Mouse (Mus musculus) thymus, postnatal 25 days (tissue): Measurements from ENCODE around the gene 4921524J17Rik.
A peak's percentile ranks its signal among the peaks of the same experiment; 100 is the strongest.

Source experiments
- DNase-seq: peaks from one replicate; pipeline ENCODE4 v3.0.0; 2022

Gene 4921524J17Rik

DNA sequence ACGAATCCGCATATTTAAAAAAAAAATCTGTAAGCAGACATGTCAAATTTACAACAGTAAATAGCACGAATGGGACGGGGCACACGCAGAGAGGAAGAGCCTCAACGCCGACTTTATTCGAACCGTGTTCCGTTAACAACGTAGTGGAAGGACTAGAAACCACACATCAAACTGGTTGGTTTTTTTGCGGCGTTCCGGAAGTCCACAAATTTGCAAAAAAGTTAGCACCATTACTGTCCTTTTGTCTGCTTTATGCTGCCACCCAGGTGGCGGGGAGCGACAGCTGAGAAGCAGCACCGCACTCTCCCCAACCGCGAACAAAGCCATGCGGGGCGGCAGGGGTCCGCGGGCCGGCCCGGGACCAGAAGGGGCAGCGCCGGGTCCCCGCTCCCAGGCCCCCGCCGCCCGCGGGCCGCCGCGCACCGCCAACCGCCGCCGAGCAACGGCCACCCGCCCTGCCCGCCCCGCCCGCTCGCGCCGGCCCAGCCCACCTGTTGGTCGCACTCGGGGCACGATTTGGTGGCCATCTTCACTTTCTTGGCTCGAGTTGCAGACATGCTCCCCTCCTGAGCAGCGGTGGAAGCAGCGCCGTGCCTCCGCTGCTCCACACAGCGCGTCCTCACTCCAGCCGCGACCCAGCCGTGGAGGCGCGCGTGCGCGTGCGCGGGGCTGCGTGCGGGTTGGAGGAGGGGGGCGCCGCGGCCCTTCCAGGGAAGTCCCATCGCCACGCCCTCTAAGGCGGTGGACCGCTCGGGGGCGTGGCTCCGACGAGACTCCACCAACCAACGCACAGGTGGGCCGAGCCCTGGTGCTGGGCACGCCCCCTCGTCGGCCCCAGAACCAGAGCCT, at the start of gene 4921524J17Rik:
TSS of gene 4921524J17Rik (minus strand) at position 666 of the 849 bp plus-strand sequence.
- DNase-seq, result peak; percentile 98

- DNase-seq, result no peak
Measured at GRCm38 (mm10) chr8:85482427-85482826, 49.8 kb upstream of the 4921524J17Rik start.

GRCm38 (mm10) chr8:85481900-85482299, 49.3 kb upstream of the 4921524J17Rik start:
- DNase-seq, result peak; percentile 34

- DNase-seq, result no peak
Measured at GRCm38 (mm10) chr8:85479710-85480109, 47.1 kb upstream of the 4921524J17Rik start.

DNA sequence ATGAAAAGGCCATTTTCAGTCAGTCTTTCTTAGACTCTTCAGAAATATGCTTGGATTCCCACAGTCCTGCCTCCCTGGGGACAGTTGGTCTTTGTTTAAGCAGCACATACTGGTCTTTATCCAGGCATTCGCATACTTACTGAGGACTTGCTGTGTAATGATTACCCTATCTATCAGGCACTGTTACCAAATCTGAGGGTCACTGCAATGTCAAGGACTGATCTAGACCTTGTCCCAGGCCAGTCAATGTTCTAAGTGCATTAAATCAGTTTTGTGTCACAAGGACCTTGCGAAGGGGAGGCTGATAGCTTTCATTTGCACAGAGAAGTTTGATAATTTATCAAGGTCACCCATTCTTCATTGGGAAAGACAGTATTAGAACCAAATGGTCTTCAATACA, 45.8 kb upstream of the 4921524J17Rik start:
- DNase-seq, result no peak

DNA sequence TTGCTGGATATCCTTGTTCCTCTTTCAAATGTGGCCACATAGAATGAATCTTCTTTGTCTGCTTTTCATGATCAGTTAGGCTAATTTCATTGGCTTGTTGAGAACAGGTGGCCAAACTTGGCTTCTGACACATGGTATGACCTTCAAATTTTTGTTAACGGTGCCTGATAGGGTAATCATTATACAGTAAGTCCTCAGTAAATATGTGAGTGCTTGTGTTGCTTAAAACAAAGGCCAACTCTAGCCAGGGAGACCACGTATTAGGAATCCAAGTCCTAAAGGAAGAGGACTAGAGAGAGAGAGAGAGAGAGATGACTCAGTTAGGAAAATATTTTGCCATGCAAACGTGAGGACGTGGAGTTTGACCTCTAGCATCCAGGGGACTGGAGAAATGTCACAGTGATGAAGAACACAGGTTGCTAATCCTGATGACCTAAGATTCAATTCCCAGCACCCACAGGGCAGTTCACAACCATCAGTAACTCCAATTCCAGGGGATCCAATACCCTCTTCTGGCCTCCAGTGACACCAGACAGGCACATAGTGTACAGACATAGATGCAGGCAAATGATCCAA, 44.4 kb upstream of the 4921524J17Rik start:
- no peak for DNase-seq

GRCm38 (mm10) chr8:85474924-85475323, 42.3 kb upstream of the 4921524J17Rik start:
- DNase-seq, result no peak

GRCm38 (mm10) chr8:85473246-85473645, 40.6 kb upstream of the 4921524J17Rik start:
- no peak for DNase-seq

DNA sequence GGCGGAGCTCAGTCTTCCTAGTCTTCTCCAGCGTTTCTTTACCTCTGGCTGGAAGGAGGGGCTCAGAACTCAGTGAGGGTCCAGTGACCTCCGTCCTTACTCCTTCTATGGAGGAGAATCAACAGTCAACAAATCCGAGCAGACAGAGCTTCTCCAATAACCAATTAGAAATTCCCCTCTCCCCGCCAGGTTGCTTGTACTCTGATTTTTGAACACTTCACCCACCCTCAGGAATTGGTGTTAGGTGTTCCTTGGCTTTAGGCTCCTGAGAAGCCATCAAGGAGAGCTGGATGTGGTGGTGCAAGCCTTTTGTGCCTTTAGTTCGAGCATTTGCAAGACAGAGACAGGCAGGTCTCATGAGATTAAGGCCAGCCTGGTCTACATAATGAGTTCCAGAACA, 40.2 kb upstream of the 4921524J17Rik start:
- DNase-seq, result no peak

- no peak for DNase-seq
Measured at GRCm38 (mm10) chr8:85470753-85471152, 38.1 kb upstream of the 4921524J17Rik start.

GRCm38 (mm10) chr8:85466056-85466455, 33.4 kb upstream of the 4921524J17Rik start:
- DNase-seq, result no peak

DNA sequence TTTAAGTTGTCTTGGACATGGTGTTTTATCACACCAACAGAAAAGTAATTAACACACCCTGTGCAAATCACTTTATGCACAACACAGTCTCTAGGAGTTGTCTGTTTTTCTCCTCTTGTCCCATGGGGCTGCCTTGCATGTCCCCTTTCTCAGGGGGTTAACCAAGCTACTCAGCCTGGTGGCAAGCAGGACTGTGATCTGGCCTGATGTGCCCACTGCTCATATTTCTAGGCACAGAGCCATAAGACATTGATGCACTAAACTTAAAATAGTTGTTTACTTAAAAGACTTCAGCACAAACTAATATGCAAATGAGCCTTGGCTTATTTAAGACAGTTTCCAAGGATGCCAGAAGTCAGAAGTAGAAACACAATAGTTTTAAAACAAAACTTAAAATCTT, 31.7 kb upstream of the 4921524J17Rik start:
- no peak for DNase-seq

- DNase-seq, result no peak
Measured at GRCm38 (mm10) chr8:85462441-85462840, 29.8 kb upstream of the 4921524J17Rik start.

DNA sequence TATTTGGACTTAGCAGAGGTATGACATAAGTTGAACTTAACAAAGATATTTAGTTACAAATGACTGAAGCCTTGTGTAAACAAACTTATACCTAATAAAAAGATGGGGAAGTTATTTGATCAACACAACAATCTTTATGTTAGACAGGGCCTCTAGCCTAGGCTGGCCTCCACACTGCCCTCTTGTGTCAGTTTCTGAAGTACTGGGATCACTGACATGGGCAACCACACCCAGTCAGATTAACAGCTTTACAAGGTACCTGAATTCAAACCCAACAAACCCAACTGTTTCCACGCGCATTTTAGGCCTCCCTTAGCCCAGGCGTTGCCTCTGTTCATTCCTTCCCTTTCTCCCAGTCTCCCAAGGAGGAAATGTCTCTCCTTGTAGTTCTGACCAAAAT, 28.7 kb upstream of the 4921524J17Rik start:
- DNase-seq, result peak; percentile 35

- no peak for DNase-seq
Measured at GRCm38 (mm10) chr8:85460804-85461203, 28.2 kb upstream of the 4921524J17Rik start.

DNA sequence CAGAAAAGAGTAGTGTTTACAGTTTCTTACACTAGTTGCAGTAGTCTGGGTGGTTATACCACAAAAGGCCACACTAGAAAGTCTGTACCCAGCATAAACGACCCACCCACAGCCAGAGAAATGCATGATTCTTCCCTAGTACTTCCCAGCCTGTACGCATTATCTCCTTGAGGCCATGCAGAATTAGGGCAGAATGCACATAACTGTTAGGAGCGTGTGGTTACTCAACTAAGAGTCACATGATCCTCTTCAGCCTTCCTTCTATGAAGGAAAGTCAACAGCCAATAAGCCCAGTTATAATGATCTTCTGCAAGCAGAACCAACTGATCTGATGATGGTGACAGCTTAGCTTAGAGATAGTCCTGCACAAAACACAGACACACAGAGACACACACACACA, 26.9 kb upstream of the 4921524J17Rik start:
- DNase-seq, result no peak

DNA sequence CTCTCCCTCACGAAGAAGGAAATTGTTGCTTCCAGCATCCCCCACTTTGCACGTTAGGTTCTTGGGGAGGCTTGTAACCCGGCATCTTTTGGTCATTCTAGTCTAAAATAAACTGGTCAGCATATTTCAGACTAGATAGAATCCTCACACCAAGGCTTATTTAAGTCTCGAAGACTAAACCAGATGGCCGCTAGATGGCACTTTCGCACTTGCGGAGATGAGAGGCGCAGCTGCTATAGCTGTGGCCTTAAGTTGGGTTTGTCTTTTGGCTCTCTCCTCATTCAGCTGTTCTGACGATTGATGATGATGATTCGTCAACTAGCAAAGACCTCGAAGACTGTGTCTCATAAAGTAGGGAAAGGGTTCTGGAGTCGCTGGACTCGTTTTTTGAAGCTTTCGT, 23.9 kb upstream of the 4921524J17Rik start:
- DNase-seq, result peak; percentile 58

- DNase-seq, result no peak
Measured at GRCm38 (mm10) chr8:85454750-85455149, 22.1 kb upstream of the 4921524J17Rik start.

- no peak for DNase-seq
Measured at GRCm38 (mm10) chr8:85453256-85453655, 20.6 kb upstream of the 4921524J17Rik start.

DNA sequence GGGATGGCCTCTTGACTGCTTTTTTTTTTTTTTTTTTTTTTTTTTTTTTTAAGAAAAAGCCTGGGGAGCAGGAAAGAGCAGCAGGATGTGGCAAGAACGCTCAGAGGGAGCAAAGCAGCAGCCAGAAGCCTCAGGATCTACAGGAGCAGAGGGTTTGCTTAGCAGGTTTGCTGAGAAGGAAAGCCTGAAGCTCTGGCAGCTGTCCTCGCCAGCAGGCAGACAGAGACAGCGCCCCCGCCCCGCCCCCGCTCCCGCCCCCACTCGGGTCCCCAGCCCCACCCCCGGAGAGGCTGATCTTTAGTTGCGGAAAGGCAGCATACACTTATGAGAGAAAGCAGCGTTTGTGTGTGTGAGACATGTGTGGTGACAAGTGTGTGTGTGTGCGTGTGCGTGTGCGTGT, 19.7 kb upstream of the 4921524J17Rik start:
- peak; percentile 38 for DNase-seq

- no peak for DNase-seq
Measured at GRCm38 (mm10) chr8:85450335-85450734, 17.7 kb upstream of the 4921524J17Rik start.

DNA sequence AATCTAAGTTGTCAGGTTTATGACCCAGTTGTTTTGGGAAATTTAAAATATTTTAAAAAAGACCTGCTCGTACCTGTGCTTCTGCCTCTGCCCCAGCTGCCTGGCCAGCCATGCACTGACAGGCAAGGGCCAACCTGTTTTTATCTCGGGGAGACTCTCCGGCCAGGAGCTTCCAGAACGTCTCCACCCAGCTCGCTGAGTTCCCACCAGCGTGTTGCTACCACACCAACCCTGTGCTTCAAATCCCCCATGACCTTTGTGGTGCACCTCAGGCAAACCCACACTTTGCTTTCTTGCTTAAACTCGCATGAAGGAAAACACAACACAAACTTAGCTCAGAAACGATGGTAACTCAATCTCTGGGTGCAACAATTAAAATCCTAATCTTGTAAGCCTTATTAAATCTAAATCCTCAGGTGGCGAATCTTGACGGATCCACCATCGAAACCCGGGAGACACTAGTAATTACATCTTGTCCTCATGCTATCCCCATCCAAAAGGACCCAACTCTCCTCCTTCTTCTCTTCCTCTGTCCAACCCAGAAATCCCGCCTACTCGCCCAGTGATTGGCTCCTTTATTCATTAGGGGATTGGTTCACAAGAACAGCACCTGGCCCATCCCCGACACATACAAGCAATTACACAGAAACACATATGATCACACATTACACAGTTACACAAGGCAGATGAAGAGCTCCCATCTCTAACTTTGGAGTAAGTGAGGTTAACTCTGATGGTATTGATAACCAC, 13.5 kb upstream of the 4921524J17Rik start:
- DNase-seq, result no peak

DNA sequence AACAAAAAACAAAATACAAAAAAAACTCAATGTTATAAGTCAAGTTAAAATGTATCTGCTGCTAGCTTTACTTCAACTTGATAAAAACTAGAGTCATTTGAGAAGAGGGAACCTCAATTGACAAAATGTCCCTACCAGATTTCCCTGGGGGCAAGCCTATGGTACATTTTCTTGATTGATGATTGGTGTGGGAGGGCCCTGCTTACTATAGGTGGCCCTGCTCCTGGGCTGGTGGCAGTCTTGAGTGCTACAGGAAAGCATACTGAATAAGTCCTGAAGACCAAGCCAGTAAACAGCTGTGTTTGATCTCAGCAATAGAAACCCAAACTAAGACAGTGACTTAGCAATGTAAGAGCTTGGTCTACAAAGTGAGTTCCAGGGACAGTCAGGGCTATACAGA, 11.5 kb upstream of the 4921524J17Rik start:
- no peak for DNase-seq

DNA sequence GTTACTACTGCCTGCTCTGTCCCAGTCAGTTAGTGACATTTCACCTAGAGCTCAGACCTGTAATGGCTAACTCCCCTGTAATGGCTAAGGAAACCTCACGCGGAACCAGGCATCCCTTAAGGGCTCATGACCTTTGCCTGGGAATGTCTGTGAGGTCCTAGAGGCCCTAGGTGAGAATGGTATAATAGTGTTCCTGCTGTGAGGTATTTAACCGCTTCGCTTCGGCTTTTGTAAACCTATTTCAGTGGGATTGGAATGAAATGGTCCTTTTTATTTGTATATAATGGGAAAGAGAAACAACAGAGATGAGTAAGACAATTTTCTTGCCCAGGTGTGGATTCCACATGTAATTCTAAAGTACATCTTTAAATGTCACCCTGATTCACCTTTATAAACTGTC, 8.9 kb upstream of the 4921524J17Rik start:
- no peak for DNase-seq
